Mouse (Mus musculus) neutrophil, adult 65 days (primary cell): Measurements from ENCODE around the gene Fap. TPM values are rescaled to one million over a fixed set of nuclear protein-coding genes. Genes with fewer than 3 reads are reported as not detected.

ENCODE experiments used
- total RNA-seq: library from RNA; stranded (reverse); gene quantifications from 2 replicates; pipeline ENCODE4 v1.2.4, GENCODE M21; 2023

The Fap gene
- total RNA-seq: 1.0 and 2.3 TPM in 2 replicates

DNA sequence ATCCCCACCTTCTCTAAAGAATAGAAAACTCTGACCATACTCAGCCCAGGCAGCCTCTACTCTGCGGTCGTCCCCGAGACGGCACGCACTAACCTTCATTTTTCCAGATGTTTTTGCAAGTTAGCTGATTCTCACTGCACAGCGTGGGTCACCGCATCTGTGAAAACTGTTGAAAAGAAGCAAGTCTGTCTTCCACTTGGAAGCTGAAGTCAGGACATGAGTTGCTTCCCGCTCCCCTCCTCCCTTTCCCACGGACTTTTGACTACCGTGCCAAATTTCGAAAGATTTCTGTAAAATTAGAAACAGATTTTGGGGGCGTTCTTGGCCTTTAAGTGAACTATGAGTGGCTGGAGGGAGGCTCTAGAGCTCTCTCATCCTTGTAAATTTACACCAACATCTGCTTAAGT is at the start of gene Fap:
Fap (minus strand) TSS at position 323 of the 407 bp plus-strand sequence.

DNA sequence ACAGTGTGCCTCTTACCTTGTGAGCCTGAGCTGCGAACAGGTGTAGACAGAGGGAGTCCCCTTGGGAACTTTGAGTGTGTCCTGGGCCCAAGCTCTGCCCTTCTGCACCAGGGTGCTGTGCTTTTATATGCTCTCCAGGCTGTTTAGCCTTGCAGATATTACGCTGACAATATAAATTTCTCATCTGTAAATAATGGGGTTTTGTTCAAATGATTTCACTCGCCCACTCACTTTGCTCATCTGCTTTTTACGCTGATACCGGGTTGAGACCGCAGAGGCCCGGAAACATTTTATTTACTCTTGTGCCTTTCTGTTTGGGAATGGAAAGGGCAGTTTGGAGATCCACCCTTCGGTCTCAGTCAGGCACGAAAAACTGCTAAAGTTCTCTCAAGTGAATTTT is 90.3 kb downstream of the Fap start, which contains the start of gene Gcg:
Gcg (minus strand) TSS at position 101 of the 400 bp plus-strand sequence.

Other genes with a start within 250 kb of the Fap start
- 1.2 and 5.5 TPM in 2 replicates for gene Dpp4, start 161.8 kb downstream of the Fap start, total RNA-seq
- gene Gcg, start 90.4 kb downstream of the Fap start, total RNA-seq: not detected in 2 replicates
- gene Ifih1, start 72.2 kb upstream of the Fap start, total RNA-seq: 17.9 and 20.5 TPM in 2 replicates
- gene Gca, start 90.2 kb upstream of the Fap start, total RNA-seq: 111 and 133 TPM in 2 replicates